Mouse (Mus musculus) cerebellum, adult 11-12 months (tissue): ENCODE results near the gene Ubtd1.
A peak's percentile ranks its signal among the peaks of the same experiment; 100 is the strongest.

ENCODE experiments used
- DNase-seq: peaks from one replicate; pipeline ENCODE4 v3.0.0; 2022

Ubtd1 gene

GRCm38 (mm10) chr19:41981595-41981927, at the start of gene Ubtd1:
TSS of gene Ubtd1 (plus strand) at chr19:41981763.
- no peak for DNase-seq

DNA sequence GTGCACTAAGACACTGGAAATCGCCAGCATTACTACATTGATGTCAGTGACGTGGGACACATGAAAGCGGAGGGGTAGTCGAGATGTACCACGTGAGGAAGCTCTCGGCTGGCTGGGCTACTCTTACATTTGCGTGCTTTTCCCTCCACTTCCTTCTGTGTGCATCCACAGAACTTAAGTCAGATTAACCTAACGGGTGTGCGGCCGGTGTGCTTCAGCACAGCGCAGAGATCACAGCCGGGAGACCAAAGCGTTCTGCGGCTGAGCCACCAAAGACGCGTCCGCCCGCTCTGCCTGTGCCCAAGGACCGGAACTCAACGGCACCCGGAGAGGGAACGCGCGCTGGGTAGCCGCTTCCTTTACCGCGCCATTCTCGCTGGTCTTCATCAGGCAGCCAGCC, 48.9 kb upstream of the Ubtd1 start:
- no peak for DNase-seq

- peak; percentile 99 for DNase-seq
These were observed 48.1 kb upstream of the Ubtd1 start, which contains the start of the genes Exosc1 and Zdhhc16 for GRCm38 (mm10) chr19:41933179-41934086. TSS of gene Exosc1 (minus strand) at chr19:41933423. TSS of gene Zdhhc16 (plus strand) at chr19:41933480.

DNA sequence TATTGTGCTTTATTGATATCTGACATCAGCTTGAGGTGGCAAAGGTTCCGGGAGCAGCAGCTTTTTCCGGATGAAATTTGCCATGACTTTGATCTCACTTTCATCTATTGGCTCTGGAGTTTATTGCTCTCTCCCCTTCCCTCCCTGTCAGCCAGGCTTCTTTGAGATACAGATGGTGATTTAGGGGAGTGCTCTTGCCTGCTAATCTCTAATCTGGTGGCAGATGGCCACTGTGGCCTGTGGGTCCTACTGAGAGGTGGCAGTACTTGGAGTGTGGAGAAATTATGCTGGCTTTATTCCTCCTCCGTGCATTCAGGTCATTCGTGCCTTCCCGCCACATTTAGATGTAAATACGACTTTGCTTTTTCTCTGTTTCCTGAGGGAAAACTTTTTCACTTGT, 47.4 kb upstream of the Ubtd1 start:
- peak; percentile 19 for DNase-seq

GRCm38 (mm10) chr19:41935921-41936320, 45.6 kb upstream of the Ubtd1 start:
- no peak for DNase-seq

GRCm38 (mm10) chr19:41938539-41938938, 43.0 kb upstream of the Ubtd1 start:
- DNase-seq, result no peak

DNA sequence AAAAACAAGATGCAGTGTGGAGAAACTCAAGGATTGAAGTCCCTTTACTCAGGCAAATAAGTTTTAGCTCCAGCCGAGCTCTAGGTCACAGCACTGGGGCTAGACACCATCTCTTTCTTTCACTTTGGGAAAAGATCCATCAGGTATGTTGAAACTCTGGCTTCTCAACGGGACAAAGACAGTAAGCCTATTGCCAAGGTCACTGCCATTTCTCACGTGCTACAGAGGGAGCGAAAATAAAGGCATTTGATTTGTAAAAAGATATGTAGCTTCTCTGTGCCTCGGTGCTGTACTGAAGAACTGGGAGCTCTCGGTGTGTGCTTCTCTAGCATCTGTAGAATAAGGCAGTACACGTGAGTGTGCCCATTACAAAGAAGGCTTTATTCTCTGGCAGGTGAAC, 37.7 kb upstream of the Ubtd1 start:
- no peak for DNase-seq

- no peak for DNase-seq
These were observed 29.3 kb upstream of the Ubtd1 start for GRCm38 (mm10) chr19:41952287-41952686.

GRCm38 (mm10) chr19:41953574-41953973, 28.0 kb upstream of the Ubtd1 start:
- DNase-seq, result no peak

- no peak for DNase-seq
These were observed 11.9 kb upstream of the Ubtd1 start for GRCm38 (mm10) chr19:41969618-41970017.

DNA sequence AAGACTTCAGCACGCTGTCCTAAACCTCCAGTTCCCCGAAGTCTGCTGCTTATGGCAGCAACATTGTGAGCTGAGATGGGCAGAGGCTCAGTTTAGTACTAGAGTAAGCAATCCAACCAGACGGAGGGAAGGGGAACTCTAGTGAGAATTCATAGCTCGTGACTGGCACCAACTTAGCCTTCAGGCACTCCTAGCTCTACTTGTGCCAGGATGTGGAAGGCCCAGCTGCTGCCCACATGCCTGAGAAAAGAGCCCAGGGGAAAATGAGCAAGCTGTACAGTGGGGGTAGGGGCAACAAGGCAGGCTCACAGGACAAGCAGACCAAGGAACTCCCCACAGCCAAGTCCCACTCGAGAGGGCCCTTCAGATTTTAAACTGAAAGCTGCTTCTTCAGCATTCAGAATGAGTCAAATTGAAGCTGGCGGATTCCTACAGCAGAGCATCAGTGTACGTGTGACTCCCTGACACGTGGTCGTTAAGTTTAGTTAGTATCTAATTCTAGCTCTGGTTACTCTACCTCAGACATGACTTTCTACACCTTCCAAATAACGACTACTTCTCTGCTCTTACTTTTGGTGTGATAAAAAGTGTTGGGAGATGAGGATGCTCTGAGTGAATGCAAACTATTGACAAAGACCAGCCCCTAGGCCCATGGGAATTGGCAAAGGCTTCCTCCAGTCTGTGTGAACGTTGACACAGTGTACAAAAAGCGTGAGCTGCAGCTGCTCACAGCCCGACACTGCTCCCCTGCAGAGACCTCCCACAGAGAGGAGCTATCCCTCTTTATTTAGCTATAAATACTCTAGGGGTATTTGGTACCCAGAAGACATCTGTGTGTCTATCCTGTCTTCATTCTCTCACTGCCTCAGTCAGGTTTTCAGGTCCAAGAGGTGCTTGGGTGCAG, 7.4 kb upstream of the Ubtd1 start:
- DNase-seq, result no peak

DNA sequence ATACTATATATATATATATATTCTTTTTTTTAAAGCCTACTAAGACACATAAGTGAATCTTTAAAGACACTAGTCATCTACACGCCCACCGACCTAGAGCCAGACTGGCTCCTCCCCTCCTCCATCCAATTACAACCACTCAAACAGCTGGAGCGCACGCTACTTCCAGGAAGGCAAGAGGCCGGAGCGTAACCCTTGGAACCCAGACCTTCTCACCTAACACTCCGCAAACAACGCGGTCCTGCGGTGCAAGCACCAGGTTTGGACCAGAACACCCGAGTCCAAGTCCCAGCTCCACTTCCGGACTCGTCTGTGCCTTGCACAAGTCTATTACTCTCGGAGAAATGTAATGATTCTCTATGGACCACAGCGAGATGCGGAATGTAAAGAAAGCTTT, 1.1 kb upstream of the Ubtd1 start:
- no peak for DNase-seq

DNA sequence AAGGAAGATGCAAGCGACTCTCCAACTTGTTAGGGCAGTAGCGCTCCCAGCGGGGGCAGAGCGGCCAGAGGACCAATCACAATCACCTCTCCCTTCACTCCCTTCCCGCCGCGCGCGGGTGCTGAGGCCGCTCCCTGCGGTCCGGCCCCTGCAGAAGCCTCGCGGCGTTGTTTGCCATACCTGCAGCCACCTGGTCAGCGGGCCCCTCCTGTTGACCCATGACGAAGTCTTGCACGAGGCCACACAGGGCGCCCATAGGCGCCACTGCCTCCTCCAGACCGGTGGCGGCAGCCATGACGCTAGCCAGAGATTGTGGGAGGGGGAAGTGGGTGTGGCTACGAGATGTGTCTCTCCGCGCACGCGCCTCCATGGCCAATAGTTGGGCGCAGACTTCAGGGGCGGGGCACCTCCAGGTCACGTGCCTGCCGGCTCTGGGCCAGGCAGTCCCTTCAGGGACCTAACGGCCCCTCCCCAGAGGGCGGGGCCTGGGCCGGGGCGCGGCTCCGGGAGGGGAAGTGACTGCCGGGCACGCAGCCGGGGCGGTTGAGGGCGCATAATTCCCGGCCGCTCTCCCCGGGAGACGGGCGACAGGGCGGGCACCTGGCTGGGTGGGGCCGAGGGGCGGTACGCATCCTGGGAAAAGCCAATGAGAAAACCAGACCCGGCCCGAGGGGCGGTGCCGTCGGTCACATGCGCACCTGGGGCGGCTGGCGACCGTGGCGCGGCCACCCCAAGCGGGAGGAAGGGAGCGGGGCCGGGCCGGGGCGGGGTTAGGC, 556 bp upstream of the Ubtd1 start, which contains the start of gene Mms19:
TSS of gene Mms19 (minus strand) at position 339 of the 776 bp plus-strand sequence.
- peak; percentile 99 for DNase-seq

DNA sequence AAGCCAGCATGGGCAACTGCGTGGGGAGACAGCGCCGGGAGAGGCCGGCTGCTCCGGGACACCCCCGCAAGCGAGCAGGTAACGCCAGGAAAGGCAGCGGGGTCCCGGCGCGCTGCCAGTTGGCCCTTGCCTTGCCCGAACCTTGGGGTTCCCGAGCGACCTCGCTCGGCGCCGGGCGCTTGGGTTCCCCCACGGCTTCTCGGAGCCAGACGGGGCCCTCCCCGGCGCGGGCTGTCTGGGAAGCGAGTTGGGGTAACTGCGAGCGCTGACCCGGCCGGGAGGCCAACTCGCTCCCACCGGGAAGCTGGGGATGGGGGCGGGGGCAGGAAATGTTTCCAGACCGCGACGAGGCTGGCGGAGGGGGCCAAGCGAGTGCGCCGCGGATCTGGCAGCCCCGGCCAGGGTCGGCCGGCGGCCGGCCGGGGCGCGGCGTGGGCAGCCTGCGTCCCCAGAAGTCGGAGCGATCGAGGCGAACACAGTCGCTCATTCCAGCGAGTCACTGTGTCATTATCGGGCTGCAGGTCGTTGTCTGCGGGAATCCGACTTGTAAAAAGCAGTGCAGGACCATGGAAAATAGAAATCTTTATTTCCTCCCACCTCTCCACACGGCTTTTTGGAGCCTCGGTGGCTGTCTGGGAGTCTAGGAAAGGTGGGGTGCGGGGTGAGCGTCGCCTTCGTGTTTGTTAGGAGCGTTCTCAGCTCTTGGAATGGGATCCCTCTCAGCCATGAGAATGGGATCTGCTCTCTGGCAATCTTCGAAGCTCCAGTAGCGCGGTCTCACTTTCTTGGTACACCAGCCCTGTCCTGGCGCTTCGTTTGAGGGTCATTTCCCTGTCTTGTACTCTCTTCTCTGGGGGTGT, 598 bp downstream of the Ubtd1 start:
- peak; percentile 85 for DNase-seq

DNA sequence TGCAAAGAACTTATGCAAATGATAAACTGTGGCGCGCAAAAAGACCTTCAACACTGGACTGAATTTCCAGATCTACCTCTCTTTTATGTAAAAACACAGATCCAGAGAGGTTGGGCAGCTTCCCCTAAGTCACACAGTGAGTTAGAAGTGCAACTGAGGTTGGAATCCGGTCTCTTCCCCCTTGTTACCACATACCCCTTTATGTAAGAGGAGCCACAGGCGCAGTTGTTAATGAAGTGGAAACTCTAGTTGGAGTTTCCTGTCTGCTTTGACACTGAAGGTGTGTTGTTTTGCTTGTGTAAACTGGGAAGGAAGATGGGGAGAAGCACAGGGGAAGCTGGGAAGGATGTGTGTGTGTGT, 1.2 kb downstream of the Ubtd1 start:
- no peak for DNase-seq

GRCm38 (mm10) chr19:41985994-41986393, 4.4 kb downstream of the Ubtd1 start:
- DNase-seq, result no peak

- no peak for DNase-seq
These were observed 5.6 kb downstream of the Ubtd1 start for GRCm38 (mm10) chr19:41987206-41987605.

- DNase-seq, result no peak
These were observed 8.2 kb downstream of the Ubtd1 start for GRCm38 (mm10) chr19:41989810-41990209.

- no peak for DNase-seq
These were observed 10.4 kb downstream of the Ubtd1 start for GRCm38 (mm10) chr19:41991926-41992477.

DNA sequence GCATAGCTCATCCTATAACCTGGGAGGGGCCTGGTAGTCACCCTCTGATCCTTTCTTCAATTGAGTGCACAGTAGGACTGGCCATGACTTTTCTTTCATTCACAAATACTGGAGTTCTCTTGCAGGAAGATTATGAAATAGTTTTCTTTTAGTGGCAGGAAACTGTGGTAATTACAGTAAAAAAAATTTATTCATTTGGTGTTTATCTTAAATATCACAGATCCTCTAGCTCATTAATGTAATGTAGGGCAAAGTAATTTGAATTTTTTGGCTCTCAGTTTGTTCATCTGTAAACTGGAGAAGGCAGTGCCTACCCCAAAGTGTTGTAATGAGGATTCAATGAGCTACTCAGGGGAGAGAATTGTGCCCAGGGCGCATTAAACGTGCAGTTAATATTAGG, 11.4 kb downstream of the Ubtd1 start:
- DNase-seq, result no peak

GRCm38 (mm10) chr19:41993484-41993883, 11.9 kb downstream of the Ubtd1 start:
- DNase-seq, result no peak

GRCm38 (mm10) chr19:41994023-41994422, 12.5 kb downstream of the Ubtd1 start:
- DNase-seq, result no peak
